Mouse (Mus musculus): ENCODE results near the gene Rpl36.

DNA sequence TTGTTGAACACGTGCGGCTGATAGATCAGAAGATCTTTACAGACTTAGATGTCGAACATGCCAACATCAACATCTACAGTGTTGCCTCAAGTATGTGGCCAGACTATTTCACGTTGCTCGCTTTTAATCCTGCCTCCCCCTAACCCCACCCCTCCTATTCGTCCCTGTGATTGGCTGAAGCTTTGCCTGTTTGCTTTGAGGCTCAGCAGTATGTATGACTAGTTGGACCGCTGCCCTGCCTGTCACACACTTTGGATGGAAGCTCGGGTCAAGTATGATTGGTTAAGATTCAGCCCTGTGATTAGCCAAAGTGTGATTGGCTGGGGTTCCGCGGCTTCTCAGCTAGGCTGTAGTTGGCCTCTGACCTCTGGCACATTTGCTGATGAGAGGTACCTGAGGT lies 38.6 kb downstream of the Rpl36 start:
- no peak for TF ChIP-seq CTCF (IDR thresholded peaks at IDR 0.05; ENCODE audit: low read depth)
- TF ChIP-seq EP300 (IDR thresholded peaks at IDR 0.05; ENCODE audit: low read depth), result no peak

Measured in heart, postnatal 0 days (tissue).